Mouse (Mus musculus): ENCODE measurements around the gene Gm6377.

Gm6377 gene

GRCm38 (mm10) chrX:109196468-109196867 is at the start of gene Gm6377:
TSS of gene Gm6377 (plus strand) at chrX:109196756.
- DNase-seq (ENCODE audit: low read depth, low spot score) = no peak

DNA sequence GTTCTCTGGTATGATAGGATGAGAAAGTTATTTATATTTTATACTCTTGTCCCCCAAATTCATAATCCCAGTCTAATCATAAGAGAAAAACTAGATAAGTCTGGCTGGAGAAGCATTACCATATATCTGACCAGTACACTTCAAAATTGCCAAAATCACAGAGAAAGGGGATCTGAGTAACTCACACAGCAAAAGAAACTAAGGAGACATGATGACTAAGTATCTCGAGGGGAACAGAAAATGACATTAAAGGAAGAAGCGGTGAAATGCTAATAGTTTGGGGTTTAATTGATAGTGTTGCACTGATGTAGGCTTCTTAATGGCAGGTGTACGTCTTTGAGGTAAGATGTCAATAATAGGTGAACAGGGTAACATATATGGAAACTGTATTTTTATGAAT is 49.4 kb upstream of the Gm6377 start:
- no peak for DNase-seq (ENCODE audit: low read depth, low spot score)

DNA sequence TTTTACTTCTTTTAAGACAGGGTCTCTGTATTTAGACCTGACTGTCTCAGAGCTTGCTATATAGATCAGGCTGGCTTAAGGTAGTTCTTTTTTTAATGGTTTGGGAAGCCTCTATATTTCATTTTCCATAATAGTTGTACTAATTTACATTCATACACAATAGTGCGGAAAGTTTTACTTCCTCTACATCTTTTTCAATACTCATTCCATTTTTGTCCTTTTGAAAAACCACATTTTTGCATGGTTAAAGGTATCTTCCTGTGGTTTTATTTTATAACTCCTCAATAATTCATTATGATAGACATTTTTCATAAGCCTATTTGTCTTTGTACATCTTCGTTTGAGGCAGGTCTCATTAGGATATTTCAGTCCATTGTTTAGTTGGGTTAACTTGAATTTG is 45.3 kb upstream of the Gm6377 start:
- no peak for DNase-seq (ENCODE audit: low read depth, low spot score)

DNA sequence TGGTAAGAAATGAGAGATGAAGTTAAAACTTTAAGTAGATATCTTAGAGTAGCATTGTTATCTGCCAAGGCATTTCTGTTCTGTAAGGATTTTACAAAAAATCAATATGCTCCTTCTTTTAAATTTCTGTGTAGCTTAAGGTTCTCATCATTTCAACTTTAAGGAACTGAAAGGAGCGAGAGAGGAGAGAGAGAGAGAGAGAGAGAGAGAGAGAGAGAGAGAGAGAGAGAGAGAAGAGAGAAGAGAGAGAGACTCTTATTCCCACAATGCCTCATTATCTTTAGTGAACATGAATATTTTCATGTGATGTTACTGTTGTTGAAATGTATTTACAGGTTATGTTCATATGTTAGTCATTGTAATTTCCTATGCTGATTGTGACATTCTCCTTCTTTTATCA is 36.2 kb upstream of the Gm6377 start:
- no peak for DNase-seq (ENCODE audit: low read depth, low spot score)

DNA sequence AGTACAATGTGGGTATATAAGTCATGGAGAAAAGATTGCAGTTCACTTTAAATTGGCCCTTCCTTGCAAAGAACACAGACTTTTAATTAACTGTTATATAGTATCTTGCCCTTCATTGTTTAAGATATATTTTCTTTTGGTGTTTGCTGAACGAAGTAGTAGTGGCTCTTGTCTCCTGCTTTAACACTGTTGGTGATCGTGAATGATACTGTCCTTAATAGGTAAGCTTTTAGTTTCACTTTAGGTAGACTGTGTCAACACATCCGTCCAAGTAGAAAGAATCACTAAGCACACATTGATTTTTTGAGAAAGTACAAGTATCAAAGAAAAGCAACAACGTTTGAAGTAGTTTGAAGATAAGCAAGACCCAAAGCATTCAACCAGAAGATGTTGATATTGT is 35.7 kb upstream of the Gm6377 start:
- no peak for DNase-seq (ENCODE audit: low read depth, low spot score)

GRCm38 (mm10) chrX:109175038-109175437 is 21.5 kb upstream of the Gm6377 start:
- no peak for DNase-seq (ENCODE audit: low read depth, low spot score)

GRCm38 (mm10) chrX:109175470-109175869 is 21.1 kb upstream of the Gm6377 start:
- peak; percentile 18 for DNase-seq (ENCODE audit: low read depth, low spot score)

DNA sequence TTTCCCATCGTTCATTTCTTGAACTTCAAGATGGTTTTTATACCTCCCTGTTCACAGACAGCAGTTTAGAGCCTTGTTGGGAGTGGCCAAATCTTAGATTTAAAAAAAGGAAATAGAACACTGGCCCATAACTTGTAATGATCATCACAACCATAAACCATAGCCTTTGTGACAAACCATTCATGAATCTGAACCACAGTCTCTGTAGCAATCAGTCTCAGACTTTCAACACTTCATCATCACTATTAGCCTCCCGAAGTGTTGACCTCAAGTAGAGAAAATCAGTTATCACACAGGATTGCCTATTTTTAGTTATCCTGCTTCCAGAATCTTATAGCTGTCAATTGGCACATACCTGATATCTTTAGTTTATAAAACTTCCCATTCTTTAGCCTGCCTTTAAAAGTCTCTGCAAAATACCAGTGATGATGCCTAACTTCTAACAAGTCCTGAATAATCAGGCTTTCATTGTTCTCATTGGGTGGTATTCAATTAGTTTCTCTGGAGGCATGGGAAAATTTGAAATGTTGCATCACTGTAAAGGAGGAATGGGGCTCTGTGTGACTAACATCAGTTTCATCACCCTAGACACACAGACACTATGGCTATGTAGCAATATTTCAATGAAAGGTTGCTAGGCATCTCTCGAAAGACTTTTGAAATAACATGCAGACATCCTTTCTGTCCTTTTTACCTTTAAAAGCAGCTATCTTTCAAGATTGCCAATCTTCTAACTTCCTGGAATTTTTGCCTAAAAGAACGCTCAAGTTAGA is 11.7 kb upstream of the Gm6377 start:
- no peak for DNase-seq (ENCODE audit: low read depth, low spot score)

- no peak for DNase-seq (ENCODE audit: low read depth, low spot score)
These were observed 6.9 kb upstream of the Gm6377 start for GRCm38 (mm10) chrX:109189607-109190006.

- no peak for DNase-seq (ENCODE audit: low read depth, low spot score)
These were observed 5.6 kb upstream of the Gm6377 start for GRCm38 (mm10) chrX:109190969-109191368.

- DNase-seq (ENCODE audit: low read depth, low spot score) = no peak
These were observed 5.1 kb upstream of the Gm6377 start for GRCm38 (mm10) chrX:109191436-109191835.

DNA sequence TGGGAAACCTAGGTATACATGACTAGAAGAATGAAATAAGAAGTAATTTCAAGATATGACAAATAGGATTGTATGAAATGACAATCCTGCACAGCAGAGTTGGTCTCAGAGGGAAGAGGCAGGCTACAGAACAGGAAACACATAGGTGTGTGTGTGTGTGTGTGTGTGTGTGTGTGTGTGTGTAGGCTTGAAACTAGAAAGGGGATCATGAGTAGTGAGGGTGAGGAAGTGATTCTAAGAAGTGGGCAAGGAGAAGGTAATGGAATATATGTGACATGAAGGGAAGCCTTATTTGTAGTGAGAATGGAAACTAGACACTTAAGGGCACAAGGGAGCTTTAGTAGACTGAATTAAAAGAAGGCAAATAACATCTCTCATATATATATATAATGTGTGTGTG is 11.3 kb downstream of the Gm6377 start:
- no peak for DNase-seq (ENCODE audit: low read depth, low spot score)

DNA sequence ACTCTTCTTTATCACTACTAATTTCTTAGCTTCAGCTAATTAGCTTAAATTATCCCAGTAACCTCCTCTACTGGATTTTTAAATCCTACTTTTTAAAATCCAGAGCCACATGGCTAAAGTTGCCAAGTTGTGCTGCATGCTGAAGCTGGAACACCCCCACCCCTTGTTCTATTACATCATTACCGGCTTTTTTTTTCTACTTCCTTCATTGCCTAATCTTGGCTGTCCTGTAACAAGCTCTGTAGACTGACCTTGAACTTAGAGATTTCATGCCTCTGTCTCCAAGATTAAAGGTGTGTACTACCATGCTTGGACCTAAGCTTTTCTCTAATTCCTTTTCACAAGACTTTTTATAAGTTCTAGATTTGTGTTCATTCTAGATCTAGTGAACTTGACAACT is 32.2 kb downstream of the Gm6377 start:
- no peak for DNase-seq (ENCODE audit: low read depth, low spot score)

- no peak for DNase-seq (ENCODE audit: low read depth, low spot score)
These were observed 39.0 kb downstream of the Gm6377 start for GRCm38 (mm10) chrX:109235383-109236036.

- DNase-seq (ENCODE audit: low read depth, low spot score) = no peak
These were observed 41.6 kb downstream of the Gm6377 start for GRCm38 (mm10) chrX:109238163-109238562.

All from ZHBTc4 (cell line).